Mouse (Mus musculus): Measurements from ENCODE around the gene Flt3. TPM values are rescaled to one million over a fixed set of nuclear protein-coding genes. Genes with fewer than 3 reads are reported as not detected.
A peak's percentile ranks its signal among the peaks of the same experiment; 100 is the strongest.

Gene Flt3
- polyA plus RNA-seq, 1 experiment from 2014 or later: 0.06 TPM

DNA sequence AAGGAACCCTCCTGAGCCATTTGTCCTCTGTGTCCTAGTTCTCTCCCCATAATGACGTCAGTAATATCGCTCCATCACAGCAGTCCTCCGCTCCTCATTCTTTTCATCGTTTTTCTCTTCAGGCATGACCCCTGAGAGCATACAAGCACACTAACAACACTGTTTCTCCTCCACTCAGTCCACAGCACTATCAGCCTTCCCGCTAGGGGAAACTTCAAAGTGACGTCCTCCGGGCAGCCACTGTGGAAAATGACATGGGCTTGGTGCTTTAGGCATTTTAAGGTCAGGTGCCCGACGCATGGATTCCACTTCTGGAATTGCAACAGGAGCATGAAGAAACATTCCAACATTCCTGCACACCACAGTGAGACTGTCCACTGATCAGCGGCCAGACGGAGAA, 735 bp upstream of the Flt3 start:
- DNase-seq (ENCODE audit: low spot score): peak; percentile 15
- WGBS: 30% methylated on average over 11 of the region's 11 CpGs

DNA sequence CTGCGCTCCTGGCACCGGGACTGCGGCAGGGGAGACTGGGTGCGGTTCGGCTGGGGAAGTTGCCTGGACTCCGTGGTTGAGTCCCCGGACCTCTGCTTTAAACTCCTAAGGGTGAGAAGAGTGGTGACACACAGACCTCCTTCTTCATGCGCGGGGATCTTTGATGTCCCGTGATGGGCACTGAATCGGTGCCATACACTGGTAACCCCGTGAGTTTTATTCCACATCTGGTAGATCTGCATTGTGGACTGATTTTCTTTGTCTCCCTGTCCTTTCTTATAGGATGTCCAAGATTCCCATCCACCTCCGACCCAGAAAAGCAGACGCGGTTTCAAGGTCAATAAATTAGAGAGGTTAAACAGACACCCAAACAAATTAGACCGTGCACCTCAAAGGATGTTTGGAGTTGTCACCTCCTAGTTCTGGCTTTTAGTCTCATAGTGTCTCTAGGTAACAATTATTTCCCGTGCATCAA, 253 bp upstream of the Flt3 start:
- Histone ChIP-seq H3K27ac (replicated peaks) (no peak overlapping the region), H3K4me1 (peaks cover 14% of the 10 kb centered on the region), H3K4me3 (peak overlapping the region; percentile 57), H3K9me3 (no peaks in the 10 kb centered on the region), H3K27me3 (replicated peaks; ENCODE audit: low read depth, poor library complexity, severe bottlenecking) (peaks cover 61% of the 10 kb centered on the region), H3K36me3 (replicated peaks) (no peaks in the 10 kb centered on the region)
- no peak for DNase-seq (ENCODE audit: low spot score)
- WGBS: 3% methylated on average over 17 of the region's 17 CpGs

More for the DNA sequence above, 735 bp upstream of the Flt3 start:
- peaks cover 61% of the 10 kb centered on the region for H3K27me3 ChIP-seq (replicated peaks; ENCODE audit: low read depth, poor library complexity, severe bottlenecking)
- H3K4me1 ChIP-seq: peaks cover 14% of the 10 kb centered on the region
- no peaks in the 10 kb centered on the region for H3K36me3 ChIP-seq (replicated peaks)
- no peaks in the 10 kb centered on the region for H3K9me3 ChIP-seq
- no peak overlapping the region for H3K27ac ChIP-seq (replicated peaks)
- peak overlapping the region; percentile 57; the same call in 1 of the 2 replicates for H3K4me3 ChIP-seq

DNA sequence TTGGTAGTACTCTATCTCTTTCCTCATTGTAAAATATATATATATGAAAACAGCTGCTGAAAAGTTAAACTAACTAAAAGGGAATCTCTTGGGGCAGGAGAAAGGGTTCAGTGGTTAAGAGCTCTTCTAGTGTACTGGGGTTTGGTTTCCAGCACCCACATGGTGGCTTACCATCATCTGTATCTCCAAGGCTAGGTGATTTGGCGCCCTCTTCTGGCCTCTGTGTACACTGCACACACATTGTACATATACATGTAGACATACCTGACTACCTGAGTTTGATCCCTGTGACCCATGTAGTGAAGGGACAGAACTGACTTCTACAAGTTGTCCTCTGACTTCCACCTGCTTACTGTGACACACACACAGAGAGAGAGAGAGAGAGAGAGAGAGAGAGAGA, 5.2 kb downstream of the Flt3 start:
- Histone ChIP-seq H3K36me3 (replicated peaks) (no peaks in the 10 kb centered on the region), H3K27ac (replicated peaks) (no peak overlapping the region), H3K4me1 (peaks cover 4% of the 10 kb centered on the region), H3K9me3 (no peaks in the 10 kb centered on the region), H3K27me3 (replicated peaks; ENCODE audit: low read depth, poor library complexity, severe bottlenecking) (peaks cover 35% of the 10 kb centered on the region), H3K4me3 (no peak overlapping the region)
- WGBS: 24% methylated on average over 1 of the region's 1 CpGs
- DNase-seq (ENCODE audit: low spot score): no peak

DNA sequence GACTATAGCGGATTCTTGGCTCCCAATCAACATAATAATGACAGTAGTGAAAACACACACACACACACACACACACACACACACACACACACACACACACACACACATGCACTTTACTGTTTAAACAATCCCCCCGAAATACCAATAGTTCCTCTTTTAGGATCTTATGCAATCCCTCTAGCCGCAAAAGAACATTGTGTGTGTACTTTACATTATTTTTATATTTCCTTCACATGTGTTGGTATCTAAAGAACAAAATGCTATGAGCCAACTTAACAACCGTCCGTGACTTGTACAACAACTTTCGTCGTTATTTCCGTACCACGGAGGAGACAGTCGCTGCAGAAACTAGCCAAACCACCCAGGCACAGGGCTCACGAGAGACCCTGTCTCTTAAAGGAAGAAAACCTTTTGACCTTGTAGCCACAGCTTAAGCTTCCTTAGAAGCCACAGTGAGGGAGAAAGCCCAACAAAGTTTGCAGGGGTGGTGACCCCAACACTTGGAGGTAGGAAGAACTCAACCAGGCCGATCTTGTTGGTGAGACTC, 7.5 kb downstream of the Flt3 start:
- Histone ChIP-seq H3K27me3 (replicated peaks; ENCODE audit: low read depth, poor library complexity, severe bottlenecking) (peaks cover 12% of the 10 kb centered on the region), H3K4me3 (no peak overlapping the region), H3K36me3 (replicated peaks) (no peaks in the 10 kb centered on the region), H3K9me3 (no peaks in the 10 kb centered on the region), H3K4me1 (no peaks in the 10 kb centered on the region), H3K27ac (replicated peaks) (no peak overlapping the region)
- DNase-seq (ENCODE audit: low spot score): no peak
- 82% methylated on average over 12 of the region's 12 CpGs for WGBS

DNA sequence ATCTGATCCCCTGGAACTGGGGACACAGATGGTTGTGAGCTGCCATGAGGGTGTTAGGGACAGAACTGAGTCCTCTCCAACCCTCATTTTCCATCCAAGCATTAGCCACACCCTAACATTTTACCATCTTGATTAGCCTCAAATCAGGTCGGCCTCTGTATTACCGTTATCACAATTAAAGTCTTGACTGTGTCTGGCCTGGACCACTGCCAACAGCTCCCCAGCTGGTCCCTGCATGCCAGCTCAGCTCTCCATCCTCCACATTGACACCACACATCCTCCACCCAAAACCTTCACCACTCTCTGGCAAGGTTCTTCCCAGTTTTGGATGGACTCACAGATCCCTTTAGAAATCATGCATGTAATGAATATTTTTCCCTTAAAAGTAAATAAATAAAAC, 9.5 kb downstream of the Flt3 start:
- Histone ChIP-seq H3K27ac (replicated peaks) (no peak overlapping the region), H3K4me1 (no peaks in the 10 kb centered on the region), H3K27me3 (replicated peaks; ENCODE audit: low read depth, poor library complexity, severe bottlenecking) (no peaks in the 10 kb centered on the region), H3K4me3 (no peak overlapping the region), H3K36me3 (replicated peaks) (no peaks in the 10 kb centered on the region), H3K9me3 (no peaks in the 10 kb centered on the region)
- 83% methylated on average over 2 of the region's 2 CpGs for WGBS
- no peak for DNase-seq (ENCODE audit: low spot score)

DNA sequence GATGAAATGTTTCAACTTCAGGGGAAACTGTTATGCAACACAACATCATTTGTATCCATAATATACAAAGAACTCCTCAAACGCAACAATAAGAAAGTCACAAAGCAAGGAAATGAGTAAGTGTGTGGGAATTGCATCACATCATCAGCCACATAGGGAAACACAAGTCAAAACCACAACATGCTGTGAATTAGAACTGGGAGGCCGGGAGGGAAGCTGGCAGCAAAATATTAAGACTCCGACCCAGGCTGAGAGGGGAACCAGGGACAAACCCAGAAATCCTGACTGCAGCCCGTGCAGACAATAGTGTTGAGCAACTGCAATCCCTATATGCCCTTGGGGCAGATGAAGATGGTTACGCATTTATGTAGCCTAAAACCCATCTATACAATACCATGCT, 11.2 kb downstream of the Flt3 start:
- DNase-seq (ENCODE audit: low spot score): no peak
- WGBS: 79% methylated on average over 5 of the region's 5 CpGs

DNA sequence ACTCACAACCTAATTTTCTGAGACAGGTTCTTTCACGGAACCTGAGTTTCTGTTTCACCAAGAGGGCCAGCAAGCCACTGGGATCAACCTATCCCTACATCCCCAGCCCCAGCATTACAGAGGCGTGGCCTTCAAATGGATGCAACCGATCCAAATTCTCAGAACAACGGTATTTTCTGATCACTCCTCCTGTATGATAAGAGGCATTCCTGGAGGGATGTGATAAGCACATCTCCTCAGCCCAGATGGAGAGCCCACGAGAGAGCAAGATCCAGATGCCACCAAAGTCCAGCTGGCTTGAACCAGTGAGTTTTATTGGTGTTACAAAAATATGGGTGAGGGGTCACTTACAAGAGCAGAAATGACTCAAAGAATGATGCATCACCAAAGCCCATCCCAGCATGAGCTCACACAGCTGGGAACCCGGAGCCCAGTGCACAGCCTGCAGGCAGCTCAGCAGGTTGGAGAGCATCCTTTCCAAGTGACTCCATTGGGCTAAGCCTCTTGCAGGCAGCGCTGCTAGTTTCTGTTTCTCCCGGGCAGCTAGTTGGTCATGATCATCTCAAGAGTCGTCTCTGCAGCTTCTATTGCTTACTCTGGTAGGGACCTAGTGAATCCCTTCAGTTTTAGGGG, 11.8 kb downstream of the Flt3 start:
- no peak overlapping the region for H3K27ac ChIP-seq (replicated peaks)
- H3K27me3 ChIP-seq (replicated peaks; ENCODE audit: low read depth, poor library complexity, severe bottlenecking): no peaks in the 10 kb centered on the region
- no peak for DNase-seq (ENCODE audit: low spot score)
- H3K9me3 ChIP-seq: no peaks in the 10 kb centered on the region
- no peaks in the 10 kb centered on the region for H3K4me1 ChIP-seq
- WGBS: 81% methylated on average over 9 of the region's 9 CpGs
- H3K4me3 ChIP-seq: no peak overlapping the region
- no peaks in the 10 kb centered on the region for H3K36me3 ChIP-seq (replicated peaks)

More for the DNA sequence above, 11.2 kb downstream of the Flt3 start:
- Histone ChIP-seq H3K4me3 (no peak overlapping the region), H3K4me1 (no peaks in the 10 kb centered on the region), H3K9me3 (no peaks in the 10 kb centered on the region), H3K36me3 (replicated peaks) (no peaks in the 10 kb centered on the region), H3K27ac (replicated peaks) (no peak overlapping the region), H3K27me3 (replicated peaks; ENCODE audit: low read depth, poor library complexity, severe bottlenecking) (no peaks in the 10 kb centered on the region)

DNA sequence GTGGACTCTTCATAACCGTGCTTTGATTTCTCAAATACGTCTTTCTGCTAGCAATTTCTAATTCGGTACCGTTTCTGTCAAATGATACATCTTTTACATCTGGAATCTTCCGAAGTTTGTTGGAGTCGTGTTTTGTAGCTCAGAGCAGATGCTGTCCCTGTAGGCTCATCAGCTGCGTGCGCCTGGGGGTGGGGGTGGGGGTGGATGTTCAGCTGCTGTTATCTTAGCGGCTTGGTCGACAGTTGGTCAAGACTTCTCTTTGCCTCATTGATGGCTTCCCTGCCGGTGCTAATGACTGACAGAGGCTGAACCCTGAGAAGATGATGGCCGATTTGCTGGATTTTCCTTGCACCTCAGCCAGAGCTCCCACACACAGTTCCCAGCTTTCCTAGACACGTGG, 13.4 kb downstream of the Flt3 start:
- no peaks in the 10 kb centered on the region for H3K36me3 ChIP-seq (replicated peaks)
- H3K4me3 ChIP-seq: no peak overlapping the region
- H3K27me3 ChIP-seq (replicated peaks; ENCODE audit: low read depth, poor library complexity, severe bottlenecking): no peaks in the 10 kb centered on the region
- no peak overlapping the region for H3K27ac ChIP-seq (replicated peaks)
- no peaks in the 10 kb centered on the region for H3K9me3 ChIP-seq
- DNase-seq (ENCODE audit: low spot score): no peak
- 86% methylated on average over 13 of the region's 13 CpGs for WGBS
- H3K4me1 ChIP-seq: no peaks in the 10 kb centered on the region

DNA sequence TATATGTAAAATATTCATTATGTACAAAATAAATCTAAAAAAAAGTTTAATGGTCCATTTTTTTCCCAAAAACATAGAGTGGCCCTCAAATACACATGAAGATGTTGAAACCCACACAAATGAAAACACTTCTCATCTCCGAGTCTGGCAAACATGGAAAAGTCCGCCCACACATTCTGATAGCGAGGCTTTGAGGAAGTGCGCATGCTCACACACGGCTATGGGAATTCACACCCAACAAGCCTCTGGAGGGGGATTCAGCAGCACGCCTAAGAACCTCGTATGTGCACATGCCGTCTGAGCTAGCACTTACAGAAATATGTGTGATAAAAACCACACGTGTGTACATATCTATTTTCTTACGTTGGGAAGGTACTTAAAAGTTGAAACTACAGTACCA, 18.9 kb downstream of the Flt3 start:
- no peaks in the 10 kb centered on the region for H3K36me3 ChIP-seq (replicated peaks)
- WGBS: 93% methylated on average over 10 of the region's 10 CpGs
- no peaks in the 10 kb centered on the region for H3K4me1 ChIP-seq
- no peak overlapping the region for H3K4me3 ChIP-seq
- no peaks in the 10 kb centered on the region for H3K27me3 ChIP-seq (replicated peaks; ENCODE audit: low read depth, poor library complexity, severe bottlenecking)
- H3K9me3 ChIP-seq: no peaks in the 10 kb centered on the region
- H3K27ac ChIP-seq (replicated peaks): no peak overlapping the region
- no peak for DNase-seq (ENCODE audit: low spot score)

DNA sequence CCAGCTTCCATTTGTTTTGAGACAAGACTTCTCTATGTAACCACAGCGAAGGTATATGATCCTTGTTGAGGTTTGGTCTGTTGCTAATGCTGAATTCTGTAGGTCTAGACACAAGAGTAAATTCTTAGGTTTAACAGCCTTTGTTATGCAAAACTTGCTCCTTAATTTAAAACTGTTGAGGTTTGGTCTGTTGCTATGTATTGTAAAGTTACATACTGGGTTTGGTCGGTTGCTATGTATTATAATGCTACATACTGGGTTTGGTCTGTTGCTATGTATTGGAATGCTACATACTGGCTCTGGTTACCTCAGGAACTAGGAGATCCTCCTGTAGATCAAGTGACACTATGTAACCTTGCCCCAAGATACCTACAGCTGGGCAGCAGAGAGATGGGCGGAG, 20.8 kb downstream of the Flt3 start:
- Histone ChIP-seq H3K9me3 (no peaks in the 10 kb centered on the region), H3K36me3 (replicated peaks) (no peaks in the 10 kb centered on the region), H3K27me3 (replicated peaks; ENCODE audit: low read depth, poor library complexity, severe bottlenecking) (no peaks in the 10 kb centered on the region), H3K27ac (replicated peaks) (no peak overlapping the region), H3K4me1 (no peaks in the 10 kb centered on the region), H3K4me3 (no peak overlapping the region)
- DNase-seq (ENCODE audit: low spot score): no peak
- 87% methylated on average over 3 of the region's 3 CpGs for WGBS

DNA sequence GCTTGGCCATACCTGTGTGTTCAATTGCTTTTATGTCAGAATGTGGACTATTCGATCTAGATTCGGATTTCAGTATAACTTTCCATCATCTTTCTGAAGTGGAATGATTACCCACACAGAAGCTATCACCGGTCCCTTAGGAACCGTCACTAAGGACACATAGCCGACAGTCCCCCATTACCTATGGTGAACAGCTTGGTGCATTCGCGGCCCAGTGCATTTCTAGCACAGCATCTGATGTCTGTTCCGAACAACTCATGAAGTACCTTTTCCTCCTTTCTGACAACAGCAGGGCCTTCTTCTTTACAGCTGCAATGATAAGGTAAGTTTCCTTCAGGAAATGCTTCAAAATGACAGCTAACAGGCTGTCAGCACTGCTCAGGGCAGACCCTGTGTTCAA, 30.0 kb downstream of the Flt3 start:
- H3K4me1 ChIP-seq: no peaks in the 10 kb centered on the region
- 86% methylated on average over 8 of the region's 8 CpGs for WGBS
- no peaks in the 10 kb centered on the region for H3K9me3 ChIP-seq
- no peak for DNase-seq (ENCODE audit: low spot score)
- H3K4me3 ChIP-seq: no peak overlapping the region
- H3K36me3 ChIP-seq (replicated peaks): no peaks in the 10 kb centered on the region
- H3K27ac ChIP-seq (replicated peaks): no peak overlapping the region
- H3K27me3 ChIP-seq (replicated peaks; ENCODE audit: low read depth, poor library complexity, severe bottlenecking): no peaks in the 10 kb centered on the region

DNA sequence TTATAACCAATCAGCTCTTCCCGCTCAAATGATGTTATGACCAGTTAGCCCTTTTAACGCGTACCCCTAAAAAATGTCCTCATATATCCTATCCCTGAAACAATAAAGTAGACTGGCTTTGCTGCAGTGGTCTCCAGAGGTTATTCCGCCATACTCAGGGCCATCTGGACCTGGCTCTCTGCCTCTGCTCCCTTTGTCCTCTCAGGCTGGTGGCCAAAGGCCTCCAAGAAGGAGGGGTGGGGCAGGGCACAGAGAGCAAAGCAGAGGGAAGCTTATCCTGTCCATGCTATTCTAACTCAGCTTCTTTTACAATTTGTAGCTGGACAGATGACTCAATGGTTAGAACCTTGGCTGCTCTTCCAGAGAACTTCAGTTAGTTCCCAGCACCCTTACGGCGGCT, 32.1 kb downstream of the Flt3 start:
- H3K36me3 ChIP-seq (replicated peaks): no peaks in the 10 kb centered on the region
- no peaks in the 10 kb centered on the region for H3K9me3 ChIP-seq
- H3K4me3 ChIP-seq: no peak overlapping the region
- H3K4me1 ChIP-seq: no peaks in the 10 kb centered on the region
- 96% methylated on average over 6 of the region's 6 CpGs for WGBS
- H3K27me3 ChIP-seq (replicated peaks; ENCODE audit: low read depth, poor library complexity, severe bottlenecking): no peaks in the 10 kb centered on the region
- no peak overlapping the region for H3K27ac ChIP-seq (replicated peaks)
- no peak for DNase-seq (ENCODE audit: low spot score)

DNA sequence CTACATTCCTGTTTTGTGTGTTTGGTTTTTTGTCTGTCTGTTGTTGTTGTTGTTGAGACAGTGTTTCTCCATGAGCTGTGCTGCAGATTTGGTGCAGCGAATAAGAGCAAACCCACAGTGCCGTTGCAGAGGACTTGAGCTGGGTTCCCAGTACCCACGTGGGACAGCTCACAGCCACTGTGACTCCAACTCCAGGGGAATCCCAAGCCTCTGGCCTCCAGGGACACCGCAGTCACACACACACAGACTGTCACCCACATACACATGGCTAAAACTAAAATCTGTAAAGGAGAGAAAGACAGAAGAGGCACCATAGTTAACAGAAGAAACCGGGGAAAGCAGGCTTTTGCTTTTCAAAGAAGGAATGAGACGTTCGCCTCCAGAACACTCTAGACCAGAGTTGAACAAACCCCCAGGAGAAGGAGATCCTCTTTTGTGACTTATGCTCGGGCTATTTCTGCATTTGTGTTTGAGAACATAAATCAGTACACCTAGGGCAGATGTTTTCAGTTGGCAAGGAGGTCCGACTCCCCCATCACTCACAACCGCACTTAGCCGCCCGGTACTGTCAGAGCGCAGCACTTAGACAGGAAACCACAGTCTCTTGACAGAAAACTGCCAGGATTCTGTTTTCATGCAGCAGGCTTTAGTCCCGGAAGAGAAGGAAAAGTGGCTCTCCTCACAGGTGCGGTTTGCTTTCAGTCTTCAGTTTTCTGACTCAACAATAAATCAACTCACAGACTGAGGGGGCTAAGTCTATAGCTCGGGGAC, 34.1 kb downstream of the Flt3 start:
- no peak for DNase-seq (ENCODE audit: low spot score)
- WGBS: 74% methylated on average over 16 of the region's 16 CpGs
- no peaks in the 10 kb centered on the region for H3K4me1 ChIP-seq

More for the DNA sequence above, 34.1 kb downstream of the Flt3 start:
- Histone ChIP-seq H3K27ac (replicated peaks) (no peak overlapping the region), H3K4me3 (no peak overlapping the region), H3K27me3 (replicated peaks; ENCODE audit: low read depth, poor library complexity, severe bottlenecking) (no peaks in the 10 kb centered on the region), H3K9me3 (no peaks in the 10 kb centered on the region), H3K36me3 (replicated peaks) (no peaks in the 10 kb centered on the region)

All from embryonic facial prominence, embryonic 10.5 days (tissue).